Mouse (Mus musculus): ENCODE measurements around the gene Gm4869. TPM values are rescaled to one million over a fixed set of nuclear protein-coding genes. Genes with fewer than 3 reads are reported as not detected.
A peak's percentile ranks its signal among the peaks of the same experiment; 100 is the strongest.

The Gm4869 gene
- total and polyA plus RNA-seq, 3 experiments = 0.08 TPM; not detected in 2

DNA sequence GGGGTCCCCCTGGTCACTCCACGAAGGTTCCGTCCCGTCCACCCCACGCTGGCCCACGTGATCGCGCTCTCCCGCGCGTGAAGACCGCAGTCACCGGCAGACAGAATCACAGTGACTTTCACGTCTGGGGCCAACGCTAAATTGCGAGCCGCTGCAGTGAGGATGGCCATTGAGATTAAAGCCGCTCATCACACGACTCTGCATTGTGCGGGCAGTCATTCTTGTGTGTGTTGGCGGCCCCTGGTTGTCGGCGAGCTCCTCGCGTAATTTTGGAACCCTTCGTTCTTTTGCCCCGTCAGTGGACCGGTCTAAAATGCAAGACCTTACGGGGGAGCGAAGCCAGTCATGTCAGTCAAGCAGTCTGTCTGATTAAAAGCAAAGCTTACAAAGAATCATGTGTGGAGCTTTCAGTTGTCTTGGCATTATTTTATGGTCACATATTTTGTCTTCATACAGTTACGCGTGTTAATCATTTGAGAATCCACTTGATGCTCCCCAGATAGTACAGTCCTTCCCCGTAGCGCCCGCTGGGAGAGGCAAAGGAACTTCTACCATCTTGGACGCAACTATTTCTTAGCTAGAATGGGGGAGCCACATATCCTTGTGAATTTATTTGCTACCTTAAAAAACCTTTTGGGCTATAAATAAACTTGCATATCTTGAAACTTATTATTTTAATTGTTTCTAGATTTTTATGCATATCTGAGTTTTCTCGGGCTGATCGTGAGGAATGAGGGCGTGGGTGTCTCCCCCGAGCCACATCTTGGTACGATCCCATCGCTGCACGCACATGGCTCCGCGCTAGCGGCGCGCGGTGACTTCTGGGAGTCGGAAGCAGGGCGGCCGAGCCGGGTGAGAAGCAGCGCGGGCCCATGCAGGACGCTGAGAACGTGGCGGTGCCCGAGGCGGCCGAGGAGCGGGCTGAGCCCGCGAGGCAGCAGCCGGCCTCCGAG lies 26.7 kb upstream of the Gm4869 start, which contains the start of gene Eif3b (continued):
- TF ChIP-seq ZMIZ1 (IDR thresholded peaks at IDR 0.05; ENCODE audit: low read depth, low read length) (peak; percentile 91), CHD2 (IDR thresholded peaks at IDR 0.05; ENCODE audit: low read length) (peak; percentile 77), MAFK (IDR thresholded peaks at IDR 0.05; ENCODE audit: borderline replicate concordance, low read depth, low read length) (no peak), HCFC1 (IDR thresholded peaks at IDR 0.05; ENCODE audit: low read depth, low read length) (peak; percentile 85)

- peak overlapping the region; percentile 95 for H3K27ac ChIP-seq (ENCODE audit: control insufficient read depth, low read depth, low read length)
- H3K9me3 ChIP-seq (replicated peaks; ENCODE audit: insufficient read depth, low read length) = no peaks in the 10 kb centered on the region
- 0 out of 2 replicates have a peak, but pooled peaks have one; percentile 3 for TF ChIP-seq KAT2A (conservative IDR thresholded peaks at IDR 0.05; ENCODE audit: low read depth, low read length)
- TF ChIP-seq TCF12 (IDR thresholded peaks at IDR 0.05; ENCODE audit: low read depth, low read length) = 0 out of 2 replicates have a peak, but pooled peaks have one; percentile 4
- no peak for TF ChIP-seq E2F4 (IDR thresholded peaks at IDR 0.05; ENCODE audit: borderline replicate concordance, low read depth, low read length)
- TF ChIP-seq POLR2AphosphoS2 (IDR thresholded peaks at IDR 0.05; ENCODE audit: low read length) = peak; percentile 14
- no peak; the same call in 1 of the 2 replicates for TF ChIP-seq MXI1 (IDR thresholded peaks at IDR 0.05; ENCODE audit: low read depth, low read length)
- peak; percentile 11; the same call in 1 of the 2 replicates for TF ChIP-seq ZMIZ1 (IDR thresholded peaks at IDR 0.05; ENCODE audit: low read depth, low read length)
- TF ChIP-seq CTCF (IDR thresholded peaks at IDR 0.05 in 2 of 3, conservative IDR thresholded peaks at IDR 0.05 in 1 of 3; ENCODE audit: control insufficient read depth in 1 of 3, insufficient read depth in 1 of 3, low read depth in 2 of 3, low read length in 3 of 3, poor library complexity in 1 of 3, severe bottlenecking in 1 of 3) = 0 out of 6 replicates have a peak, but pooled peaks of 1 of the 3 experiments have one; percentile 0
- peak; percentile 56; the same call in 1 of the 2 replicates for TF ChIP-seq UBTF (IDR thresholded peaks at IDR 0.05; ENCODE audit: borderline replicate concordance, insufficient read depth, low read depth, low read length)
- TF ChIP-seq POLR2A (IDR thresholded peaks at IDR 0.05; ENCODE audit: control insufficient read depth in 1 of 2, insufficient read depth in 1 of 2, low read depth in 1 of 2, low read length in 2 of 2, poor library complexity in 1 of 2) = peak in 1 of 2 experiments; percentile 87; a peak in 1 of 4 replicates
- no peak for TF ChIP-seq GATA1 (IDR thresholded peaks at IDR 0.05; ENCODE audit: low read depth, low read length)
- peak; percentile 56; the same call in 1 of the 2 replicates for TF ChIP-seq MAZ (IDR thresholded peaks at IDR 0.05; ENCODE audit: low read depth, low read length)
- DNase-seq (ENCODE audit: low read depth, low spot score) = peak; percentile 53
- peak overlapping the region; percentile 66 to 93 for H3K4me3 ChIP-seq (ENCODE audit: control insufficient read depth in 1 of 2, insufficient read depth in 1 of 2, low read depth in 2 of 2, low read length in 2 of 2)
- H3K36me3 ChIP-seq (ENCODE audit: control insufficient read depth in 1 of 2, insufficient read depth in 2 of 2, low read length in 2 of 2) = peaks cover 3 to 17% of the 10 kb centered on the region in 2 experiments; a peak in 2 of 4 replicates
- no peaks in the 10 kb centered on the region for H3K27me3 ChIP-seq (ENCODE audit: control insufficient read depth in 1 of 2, insufficient read depth in 2 of 2, low read length in 2 of 2)
- peak overlapping the region; percentile 99 for H3K9ac ChIP-seq (ENCODE audit: control insufficient read depth, low read depth, low read length, poor library complexity, severe bottlenecking)
- H3K79me2 ChIP-seq (ENCODE audit: control insufficient read depth, insufficient read depth, low read length, poor library complexity) = peaks cover 59% of the 10 kb centered on the region
- H3K4me1 ChIP-seq (ENCODE audit: control insufficient read depth in 1 of 2, insufficient read depth in 2 of 2, low read length in 2 of 2) = peaks cover 0 to 17% of the 10 kb centered on the region in 2 experiments
Observed at GRCm38 (mm10) chr5:140419442-140420080, 25.9 kb upstream of the Gm4869 start.

DNA sequence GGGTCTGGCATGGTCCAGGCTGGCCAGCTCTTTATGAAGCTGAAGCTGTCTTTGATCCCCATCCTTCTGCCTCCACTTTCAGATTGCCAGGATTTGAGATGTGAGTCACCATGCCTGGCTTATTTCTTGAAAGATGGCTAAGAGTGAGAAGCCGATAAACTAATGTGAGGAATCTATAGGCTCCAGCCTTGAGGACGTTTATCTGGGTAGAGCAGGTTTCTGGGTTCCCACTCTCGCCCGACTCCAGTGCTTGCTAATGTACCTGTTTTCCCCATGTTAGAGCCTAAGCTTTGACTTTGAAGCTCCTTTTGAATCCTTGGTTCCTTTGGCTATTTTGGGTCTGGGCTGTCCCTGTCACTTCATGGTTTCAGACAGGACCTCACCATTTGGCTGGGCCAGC lies 24.8 kb upstream of the Gm4869 start:
- H3K27ac ChIP-seq (ENCODE audit: control insufficient read depth, low read depth, low read length) = no peak overlapping the region
- H3K36me3 ChIP-seq (ENCODE audit: control insufficient read depth in 1 of 2, insufficient read depth in 2 of 2, low read length in 2 of 2) = peaks cover 10 to 17% of the 10 kb centered on the region in 2 experiments
- peaks cover 70% of the 10 kb centered on the region for H3K79me2 ChIP-seq (ENCODE audit: control insufficient read depth, insufficient read depth, low read length, poor library complexity)
- no peaks in the 10 kb centered on the region for H3K9me3 ChIP-seq (replicated peaks; ENCODE audit: insufficient read depth, low read length)
- H3K4me3 ChIP-seq (ENCODE audit: control insufficient read depth in 1 of 2, insufficient read depth in 1 of 2, low read depth in 2 of 2, low read length in 2 of 2) = peak overlapping the region; percentile 66 to 93
- no peaks in the 10 kb centered on the region for H3K27me3 ChIP-seq (ENCODE audit: control insufficient read depth in 1 of 2, insufficient read depth in 2 of 2, low read length in 2 of 2)
- peak overlapping the region; percentile 99 for H3K9ac ChIP-seq (ENCODE audit: control insufficient read depth, low read depth, low read length, poor library complexity, severe bottlenecking)
- DNase-seq (ENCODE audit: low read depth, low spot score) = peak; percentile 63
- peaks cover 0 to 17% of the 10 kb centered on the region in 2 experiments for H3K4me1 ChIP-seq (ENCODE audit: control insufficient read depth in 1 of 2, insufficient read depth in 2 of 2, low read length in 2 of 2)
- TF ChIP-seq GATA1 (IDR thresholded peaks at IDR 0.05; ENCODE audit: low read depth, low read length) (peak; percentile 69), POLR2AphosphoS2 (IDR thresholded peaks at IDR 0.05; ENCODE audit: low read length) (no peak), MAX (IDR thresholded peaks at IDR 0.05; ENCODE audit: low read length) (no peak), TCF12 (IDR thresholded peaks at IDR 0.05; ENCODE audit: low read depth, low read length) (no peak), EP300 (IDR thresholded peaks at IDR 0.05; ENCODE audit: low read depth in 1 of 2, low read length in 2 of 2) (peak in 1 of 2 experiments; percentile 31; a peak in 2 of 4 replicates), BHLHE40 (IDR thresholded peaks at IDR 0.05; ENCODE audit: borderline replicate concordance, low read depth, low read length) (no peak), CHD1 (IDR thresholded peaks at IDR 0.05; ENCODE audit: low read depth, low read length) (no peak), KAT2A (conservative IDR thresholded peaks at IDR 0.05; ENCODE audit: low read depth, low read length) (no peak), ELF1 (IDR thresholded peaks at IDR 0.05; ENCODE audit: low read depth, low read length) (no peak), RCOR1 (IDR thresholded peaks at IDR 0.05; ENCODE audit: low read depth, low read length) (0 out of 2 replicates have a peak, but pooled peaks have one; percentile 46), MYC (IDR thresholded peaks at IDR 0.05; ENCODE audit: low read depth, low read length) (no peak), MAFK (IDR thresholded peaks at IDR 0.05; ENCODE audit: borderline replicate concordance, low read depth, low read length) (no peak), TAL1 (IDR thresholded peaks at IDR 0.05; ENCODE audit: low read length) (peak; percentile 82)

Measured in MEL (cell line).